Mouse (Mus musculus) ES-E14 (cell line): ENCODE results near the gene Cemip. TPM values are rescaled to one million over a fixed set of nuclear protein-coding genes. Genes with fewer than 3 reads are reported as not detected.
"Not testable (repeated sequence)": the region's sequence is repeated elsewhere in the genome, so short reads cannot be mapped to it uniquely, and the experiment has no call there.

Experiments used
- DNase-seq: peaks from one replicate; pipeline ENCODE4 v3.0.0-alpha.2; 2013; ENCODE audit warnings: low read depth, low spot score
- H3K27ac ChIP-seq: 2 replicates; pipeline ENCODE4 v1.5.1; 2012; ENCODE audit warnings: low read depth, mild to moderate bottlenecking, low read length, moderate library complexity, mixed read lengths; ENCODE audit not compliant: poor library complexity, insufficient read depth, severe bottlenecking
- H3K36me3 ChIP-seq: 2 replicates; pipeline ENCODE4 v1.6.1; 2012; ENCODE audit warnings: mild to moderate bottlenecking, low read length, moderate library complexity, mixed read lengths; ENCODE audit not compliant: control insufficient read depth, poor library complexity, insufficient read depth, severe bottlenecking
- H3K4me1 ChIP-seq, 2 experiments: fragments of 150-350 bp in 1 of 2; sonication (generic) in 1 of 2; 2 replicates each; pipeline ENCODE4 v1.6.1; 2012; ENCODE audit warnings: low read length in 2 of 2, mild to moderate bottlenecking in 1 of 2, mixed read lengths in 1 of 2; ENCODE audit not compliant: control insufficient read depth in 2 of 2, insufficient read depth in 2 of 2, poor library complexity in 1 of 2
- H3K4me3 ChIP-seq, 2 experiments: fragments of 150-350 bp in 1 of 2; sonication (generic) in 1 of 2; 2 replicates each; pipeline ENCODE4 v1.5.1; 2012; ENCODE audit warnings: low read length in 2 of 2, low read depth in 1 of 2, mild to moderate bottlenecking in 1 of 2, mixed read lengths in 1 of 2; ENCODE audit not compliant: insufficient read depth in 1 of 2, poor library complexity in 1 of 2, severe bottlenecking in 1 of 2
- H3K9ac ChIP-seq: 2 replicates; pipeline ENCODE4 v1.6.1; 2012; ENCODE audit warnings: low read depth, mild to moderate bottlenecking, low read length, mixed read lengths; ENCODE audit not compliant: poor library complexity, insufficient read depth, severe bottlenecking
- H3K9me3 ChIP-seq: fragments of 150-350 bp; sonication (generic); 2 replicates; pipeline ENCODE4 v1.6.1; 2012; ENCODE audit warnings: low read depth, mild to moderate bottlenecking, low read length; ENCODE audit not compliant: control insufficient read depth, insufficient read depth
- CHD2 ChIP-seq: IDR thresholded peaks from 2 replicates; pipeline ENCODE4 v1.6.1; 2014; ENCODE audit warnings: mild to moderate bottlenecking, low read depth, low read length, inconsistent platforms
- HCFC1 ChIP-seq: IDR thresholded peaks from 2 replicates; pipeline ENCODE4 v1.6.1; 2012; ENCODE audit warnings: low read length, inconsistent platforms, borderline replicate concordance; ENCODE audit not compliant: insufficient read depth
- MAFK ChIP-seq: IDR thresholded peaks from 2 replicates; pipeline ENCODE4 v1.6.1; 2014; ENCODE audit warnings: mild to moderate bottlenecking, low read depth, low read length, inconsistent platforms; ENCODE audit not compliant: insufficient read depth
- ZC3H11A ChIP-seq: IDR thresholded peaks from 2 replicates; pipeline ENCODE4 v1.6.1; 2012; ENCODE audit warnings: low read depth, mild to moderate bottlenecking, inconsistent platforms, low read length, borderline replicate concordance
- ZNF384 ChIP-seq: IDR thresholded peaks from 2 replicates; pipeline ENCODE4 v1.6.1; 2012; ENCODE audit warnings: low read depth, low read length, inconsistent platforms
- in situ Hi-C, 2 experiments: fragments of 600-800 bp; cut with MboI; formaldehyde crosslinking; loops; one replicate each; pipeline ENCODE4 v1.15.1; 2025; ENCODE audit warnings: low sequenced_read_pairs in 2 of 2, inconsistent platforms in 1 of 2; ENCODE audit not compliant: unreplicated experiment in 2 of 2
- total RNA-seq: library from RNA; depleted of rRNA; stranded (reverse); fragments of 300-350 nt; gene quantifications from 2 replicates; pipeline ENCODE4 v1.2.3, GENCODE M21; 2012

Cemip gene
- total RNA-seq, 1 experiment, result 3.9 TPM

GRCm38 (mm10) chr7:84125730-84126129, 39.4 kb upstream of the Cemip start:
- no peaks in the 10 kb centered on the region for H3K36me3 ChIP-seq
- H3K4me3 ChIP-seq, result no peak overlapping the region
- H3K27ac ChIP-seq, result no peak overlapping the region
- peaks cover 0 to 3% of the 10 kb centered on the region in 2 experiments; a peak in 1 of 4 replicates for H3K4me1 ChIP-seq
- no peak for TF ChIP-seq ZNF384
- no peak for TF ChIP-seq CHD2
- TF ChIP-seq ZC3H11A, result no peak
- no peak for TF ChIP-seq MAFK
- no peak for TF ChIP-seq HCFC1
- in situ Hi-C loops, result no loop called here
- DNase-seq, result no peak
- H3K9ac ChIP-seq, result no peak overlapping the region
- H3K9me3 ChIP-seq, result no peaks in the 10 kb centered on the region

DNA sequence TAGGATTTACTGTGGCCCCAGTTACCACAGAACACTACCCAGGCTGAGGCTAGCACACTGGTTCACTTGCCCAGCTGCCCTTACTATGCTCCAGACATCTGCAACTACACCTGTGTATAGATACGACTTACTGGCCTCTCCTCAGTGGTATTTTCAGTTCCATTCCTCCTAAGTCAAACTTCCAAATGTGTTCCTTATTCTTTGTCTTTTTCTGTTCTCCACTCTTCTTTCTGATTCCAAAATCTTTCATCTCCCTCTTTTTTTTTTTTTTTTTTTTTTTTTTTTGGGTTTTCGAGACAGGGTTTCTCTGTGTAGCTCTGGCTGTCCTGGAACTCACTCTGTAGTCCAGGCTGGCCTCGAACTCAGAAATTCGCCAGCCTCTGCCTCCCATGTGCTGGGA, 37.3 kb upstream of the Cemip start:
- H3K36me3 ChIP-seq, H3K4me1 ChIP-seq, in situ Hi-C loops, H3K9me3 ChIP-seq, DNase-seq, H3K27ac ChIP-seq, H3K9ac ChIP-seq, H3K4me3 ChIP-seq: not testable (repeated sequence)
- peak; percentile 89 for TF ChIP-seq ZNF384

- no peak overlapping the region for H3K4me3 ChIP-seq
- no peak for TF ChIP-seq HCFC1
- TF ChIP-seq ZC3H11A, result no peak
- no peak for TF ChIP-seq MAFK
- no peak for TF ChIP-seq ZNF384
- no peak for TF ChIP-seq CHD2
- no peaks in the 10 kb centered on the region for H3K9me3 ChIP-seq
- peaks cover 3% of the 10 kb centered on the region; the same call in 1 of the 2 replicates for H3K36me3 ChIP-seq
- no peak overlapping the region for H3K27ac ChIP-seq
- peaks cover 2 to 6% of the 10 kb centered on the region in 2 experiments; a peak in 2 of 4 replicates for H3K4me1 ChIP-seq
- in situ Hi-C loops, result no loop called here
- no peak overlapping the region for H3K9ac ChIP-seq
- DNase-seq, result no peak
These were observed 35.5 kb upstream of the Cemip start for GRCm38 (mm10) chr7:84121778-84122177.

DNA sequence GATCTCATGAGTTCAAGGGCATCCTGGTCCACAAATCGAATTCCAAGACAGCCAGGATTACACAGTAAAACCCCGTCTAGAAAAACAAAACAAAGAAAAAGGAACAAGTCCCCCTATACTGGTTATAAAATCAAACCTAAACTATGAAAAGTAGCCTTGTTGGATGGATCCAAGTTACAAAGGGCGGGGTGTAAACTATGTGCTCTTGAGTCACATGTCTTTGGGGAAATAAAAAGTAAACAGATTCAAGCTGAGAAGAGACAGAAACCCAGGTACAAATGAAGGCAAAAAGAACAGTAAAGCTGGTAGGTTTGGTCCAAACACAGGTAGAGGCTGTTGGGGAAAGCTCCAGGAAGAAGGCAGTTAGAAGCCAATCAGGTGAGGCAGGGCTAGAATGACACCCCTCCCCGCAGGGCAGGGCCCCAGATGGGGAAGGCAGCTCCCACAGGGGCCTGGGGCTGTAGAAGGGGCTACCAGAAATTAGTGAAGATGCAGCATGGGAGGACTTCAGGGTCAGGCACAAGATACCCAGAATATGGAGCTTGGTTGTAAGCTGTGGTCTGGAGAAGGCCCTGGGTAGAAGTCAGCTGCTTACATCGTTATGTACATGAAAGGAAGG, 33.9 kb upstream of the Cemip start:
- Histone ChIP-seq H3K9me3 (no peaks in the 10 kb centered on the region), H3K36me3 (peaks cover 3% of the 10 kb centered on the region; the same call in 1 of the 2 replicates), H3K4me3 (no peak overlapping the region), H3K27ac (no peak overlapping the region), H3K9ac (no peak overlapping the region), H3K4me1 (peaks cover 2 to 6% of the 10 kb centered on the region in 2 experiments; a peak in 2 of 4 replicates)
- in situ Hi-C loops, result no loop called here
- DNase-seq, result no peak
- no peak for TF ChIP-seq ZC3H11A
- TF ChIP-seq HCFC1, result no peak
